Mouse (Mus musculus) liver, adult 2 months (tissue): ENCODE measurements at regions not wholly inside any gene's neighbourhood (a gene's known extent, or its start where the extent isn't known, plus 50 kb on each side); places are given as distances from the start of the nearest gene placed in this dataset.

Source experiments
- CTCF ChIP-seq: fragments of 200-500 bp; IDR thresholded peaks from 2 replicates; pipeline ENCODE4 v1.5.1; 2011; ENCODE audit warnings: low read depth, low read length, control low read depth
- POLR2A ChIP-seq: fragments of 200-500 bp; IDR thresholded peaks from 2 replicates; pipeline ENCODE4 v1.6.1; 2011; ENCODE audit warnings: low read length, control low read depth; ENCODE audit not compliant: insufficient read depth; ENCODE audit errors: extremely low read depth

DNA sequence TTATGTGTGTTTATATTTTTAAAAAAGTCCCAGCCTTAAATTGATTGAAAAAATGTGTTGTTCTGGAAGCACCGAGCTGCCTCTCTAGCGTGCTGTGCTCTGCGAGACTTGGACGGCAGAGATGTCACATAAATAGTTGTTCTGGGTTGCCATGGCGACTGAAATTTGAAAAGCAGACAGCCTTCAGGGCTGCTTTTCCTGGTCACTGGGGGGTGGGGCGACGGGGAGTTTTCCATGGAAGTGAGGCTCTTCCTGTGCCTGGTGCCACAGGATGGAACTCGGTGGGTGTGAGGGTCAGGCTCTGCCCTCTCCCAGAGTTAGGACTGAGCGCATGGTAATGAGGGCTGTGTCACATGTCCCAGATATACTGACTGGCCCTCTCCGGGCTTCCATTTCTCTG is 84.7 kb upstream of the Gm26897 start:
- TF ChIP-seq POLR2A, result no peak
- no peak for TF ChIP-seq CTCF
